In the genomic region with DNA sequence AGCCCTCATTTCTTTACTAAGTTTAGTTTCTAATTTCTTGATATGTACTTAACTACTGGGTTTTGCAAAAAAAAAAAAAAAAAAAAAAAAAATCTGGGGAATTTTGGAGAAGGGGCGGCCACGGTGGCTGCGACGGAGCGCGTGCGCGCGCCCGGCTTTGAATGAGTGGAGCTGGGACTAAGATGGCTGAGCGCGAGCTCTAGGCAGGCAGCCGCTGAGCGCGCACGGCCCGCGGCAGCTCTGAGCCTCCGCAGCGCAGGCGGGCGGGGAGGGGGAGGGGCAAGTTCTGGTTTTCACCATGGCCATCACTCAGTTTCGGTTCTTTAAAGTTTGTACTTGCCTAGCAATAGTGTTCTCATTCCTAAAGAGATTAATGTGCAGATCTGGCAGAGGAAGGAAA, we compare ENCODE assay signal across 8 mouse cellular contexts.
DNase-seq lines count a peak whose midpoint lies in the region; ATAC-seq lines count a peak whose summit lies in the region.

No protein-coding gene starts in this region.

- WGBS in hindbrain, embryonic 13.5 days: under 1% methylated on average over 23 of the region's 23 CpGs

- no peak overlapping the region for H3K9ac ChIP-seq in hindbrain, embryonic 13.5 days

- H3K27me3 ChIP-seq in hindbrain, embryonic 13.5 days: no peaks in the 10 kb centered on the region

- peak; percentile 57 for ATAC-seq in hindbrain, embryonic 13.5 days (ENCODE audit: low FRiP score)

- H3K9me3 ChIP-seq in hindbrain, embryonic 13.5 days: no peaks in the 10 kb centered on the region

- H3K4me1 ChIP-seq in hindbrain, embryonic 13.5 days (replicated peaks): peaks cover 17% of the 10 kb centered on the region

- H3K27ac ChIP-seq in hindbrain, embryonic 13.5 days: peak overlapping the region; percentile 44; the same call in 1 of the 2 replicates

- DNase-seq in adrenal gland, adult (ENCODE audit: inconsistent age in 2 of 2, low spot score in 1 of 2): peak; percentile 76 to 88
- DNase-seq in cerebellum, postnatal 4 days (ENCODE audit: low spot score in 2 of 2): peak; percentile 51 to 78
- DNase-seq in frontal cortex, postnatal 36 days (ENCODE audit: low spot score in 2 of 2): peak; percentile 63 to 67
- peak; percentile 52 to 75 for DNase-seq in layer of hippocampus, postnatal 36 days
- DNase-seq in lung, postnatal 25 days (ENCODE audit: low spot score): peak; percentile 77
- DNase-seq in retina, postnatal 1 day: peak; percentile 81
- peak; percentile 84 for DNase-seq in thymus, postnatal 4 days

- peak overlapping the region; percentile 21; the same call in 1 of the 2 replicates for H3K4me3 ChIP-seq in hindbrain, embryonic 13.5 days

- no peaks in the 10 kb centered on the region for H3K36me3 ChIP-seq in hindbrain, embryonic 13.5 days

- H3K4me2 ChIP-seq in hindbrain, embryonic 13.5 days: peak overlapping the region; percentile 43

Comparison
In these comparisons a context has a peak if more than half of its experiments do, and no peak if none do; other contexts are left out.
1. Peak in every context shown above with its lines: DNase-seq, ATAC-seq, H3K4me3 ChIP-seq and H3K27ac ChIP-seq.